Mouse (Mus musculus) ES-E14 (cell line): ENCODE results near the gene Sox5. TPM values are rescaled to one million over a fixed set of nuclear protein-coding genes. Genes with fewer than 3 reads are reported as not detected.

Source experiments
- DNase-seq: peaks from one replicate; pipeline ENCODE4 v3.0.0-alpha.2; 2013; ENCODE audit warnings: low read depth, low spot score
- H3K27ac ChIP-seq: 2 replicates; pipeline ENCODE4 v1.5.1; 2012; ENCODE audit warnings: low read depth, mild to moderate bottlenecking, low read length, moderate library complexity, mixed read lengths; ENCODE audit not compliant: poor library complexity, insufficient read depth, severe bottlenecking
- H3K36me3 ChIP-seq: 2 replicates; pipeline ENCODE4 v1.6.1; 2012; ENCODE audit warnings: mild to moderate bottlenecking, low read length, moderate library complexity, mixed read lengths; ENCODE audit not compliant: control insufficient read depth, poor library complexity, insufficient read depth, severe bottlenecking
- H3K4me1 ChIP-seq, 2 experiments: fragments of 150-350 bp in 1 of 2; sonication (generic) in 1 of 2; 2 replicates each; pipeline ENCODE4 v1.6.1; 2012; ENCODE audit warnings: low read length in 2 of 2, mild to moderate bottlenecking in 1 of 2, mixed read lengths in 1 of 2; ENCODE audit not compliant: control insufficient read depth in 2 of 2, insufficient read depth in 2 of 2, poor library complexity in 1 of 2
- H3K4me3 ChIP-seq, 2 experiments: fragments of 150-350 bp in 1 of 2; sonication (generic) in 1 of 2; 2 replicates each; pipeline ENCODE4 v1.5.1; 2012; ENCODE audit warnings: low read length in 2 of 2, low read depth in 1 of 2, mild to moderate bottlenecking in 1 of 2, mixed read lengths in 1 of 2; ENCODE audit not compliant: insufficient read depth in 1 of 2, poor library complexity in 1 of 2, severe bottlenecking in 1 of 2
- H3K9ac ChIP-seq: 2 replicates; pipeline ENCODE4 v1.6.1; 2012; ENCODE audit warnings: low read depth, mild to moderate bottlenecking, low read length, mixed read lengths; ENCODE audit not compliant: poor library complexity, insufficient read depth, severe bottlenecking
- H3K9me3 ChIP-seq: fragments of 150-350 bp; sonication (generic); 2 replicates; pipeline ENCODE4 v1.6.1; 2012; ENCODE audit warnings: low read depth, mild to moderate bottlenecking, low read length; ENCODE audit not compliant: control insufficient read depth, insufficient read depth
- CHD2 ChIP-seq: IDR thresholded peaks from 2 replicates; pipeline ENCODE4 v1.6.1; 2014; ENCODE audit warnings: mild to moderate bottlenecking, low read depth, low read length, inconsistent platforms
- HCFC1 ChIP-seq: IDR thresholded peaks from 2 replicates; pipeline ENCODE4 v1.6.1; 2012; ENCODE audit warnings: low read length, inconsistent platforms, borderline replicate concordance; ENCODE audit not compliant: insufficient read depth
- MAFK ChIP-seq: IDR thresholded peaks from 2 replicates; pipeline ENCODE4 v1.6.1; 2014; ENCODE audit warnings: mild to moderate bottlenecking, low read depth, low read length, inconsistent platforms; ENCODE audit not compliant: insufficient read depth
- ZC3H11A ChIP-seq: IDR thresholded peaks from 2 replicates; pipeline ENCODE4 v1.6.1; 2012; ENCODE audit warnings: low read depth, mild to moderate bottlenecking, inconsistent platforms, low read length, borderline replicate concordance
- ZNF384 ChIP-seq: IDR thresholded peaks from 2 replicates; pipeline ENCODE4 v1.6.1; 2012; ENCODE audit warnings: low read depth, low read length, inconsistent platforms
- in situ Hi-C, 2 experiments: fragments of 600-800 bp; cut with MboI; formaldehyde crosslinking; loops; one replicate each; pipeline ENCODE4 v1.15.1; 2025; ENCODE audit warnings: low sequenced_read_pairs in 2 of 2, inconsistent platforms in 1 of 2; ENCODE audit not compliant: unreplicated experiment in 2 of 2
- total RNA-seq: library from RNA; depleted of rRNA; stranded (reverse); fragments of 300-350 nt; gene quantifications from 2 replicates; pipeline ENCODE4 v1.2.3, GENCODE M21; 2012

Sox5 gene
- total RNA-seq, 1 experiment, result 0.36 TPM

GRCm38 (mm10) chr6:144677491-144678133 is 104.2 kb downstream of the Sox5 start:
- TF ChIP-seq HCFC1 (no peak), ZC3H11A (no peak), MAFK (no peak), CHD2 (no peak)
- no peak for DNase-seq
- no peak overlapping the region for H3K9ac ChIP-seq
- H3K36me3 ChIP-seq, result no peaks in the 10 kb centered on the region
- in situ Hi-C loops, result no loop called here
- H3K9me3 ChIP-seq, result no peaks in the 10 kb centered on the region
- H3K4me1 ChIP-seq, result no peaks in the 10 kb centered on the region
- H3K27ac ChIP-seq, result no peak overlapping the region
- no peak overlapping the region for H3K4me3 ChIP-seq

GRCm38 (mm10) chr6:144675111-144675510 is 106.7 kb downstream of the Sox5 start:
- Histone ChIP-seq H3K4me3 (no peak overlapping the region), H3K4me1 (no peaks in the 10 kb centered on the region), H3K9me3 (no peaks in the 10 kb centered on the region), H3K36me3 (no peaks in the 10 kb centered on the region), H3K9ac (no peak overlapping the region), H3K27ac (no peak overlapping the region)
- no peak for DNase-seq
- no peak for TF ChIP-seq CHD2
- no peak for TF ChIP-seq HCFC1
- no peak for TF ChIP-seq MAFK
- no peak for TF ChIP-seq ZNF384
- TF ChIP-seq ZC3H11A, result no peak
- in situ Hi-C loops, result no loop called here

- TF ChIP-seq HCFC1 (no peak), ZC3H11A (no peak), CHD2 (no peak), MAFK (no peak), ZNF384 (no peak)
- H3K36me3 ChIP-seq, result no peaks in the 10 kb centered on the region
- no peak overlapping the region for H3K9ac ChIP-seq
- DNase-seq, result no peak
- H3K27ac ChIP-seq, result no peak overlapping the region
- in situ Hi-C loops, result no loop called here
- H3K4me3 ChIP-seq, result no peak overlapping the region
- no peaks in the 10 kb centered on the region for H3K9me3 ChIP-seq
- no peaks in the 10 kb centered on the region for H3K4me1 ChIP-seq
Measured at GRCm38 (mm10) chr6:144673906-144674305, 107.9 kb downstream of the Sox5 start.

- no peak for DNase-seq
- no peak overlapping the region for H3K4me3 ChIP-seq
- in situ Hi-C loops, result no loop called here
- H3K9me3 ChIP-seq, result no peaks in the 10 kb centered on the region
- H3K27ac ChIP-seq, result no peak overlapping the region
- TF ChIP-seq MAFK, result no peak
- TF ChIP-seq CHD2, result no peak
- no peak for TF ChIP-seq ZNF384
- no peak for TF ChIP-seq ZC3H11A
- TF ChIP-seq HCFC1, result no peak
- H3K36me3 ChIP-seq, result no peaks in the 10 kb centered on the region
- no peak overlapping the region for H3K9ac ChIP-seq
- H3K4me1 ChIP-seq, result no peaks in the 10 kb centered on the region
Measured at GRCm38 (mm10) chr6:144670433-144671167, 111.2 kb downstream of the Sox5 start.
